Mouse (Mus musculus) erythroblast, embryonic 14.5 days (primary cell): ENCODE results near the gene Gm20517. TPM values are rescaled to one million over a fixed set of nuclear protein-coding genes. Genes with fewer than 3 reads are reported as not detected.

Experiments
- H3K27me3 ChIP-seq: 2 replicates; pipeline ENCODE4 v1.6.1; 2012; ENCODE audit warnings: inconsistent platforms; ENCODE audit not compliant: control insufficient read depth
- H3K36me3 ChIP-seq: 2 replicates; pipeline ENCODE4 v1.6.1; 2012; ENCODE audit warnings: mild to moderate bottlenecking, inconsistent platforms; ENCODE audit not compliant: control insufficient read depth
- H3K4me1 ChIP-seq: 2 replicates; pipeline ENCODE4 v1.6.1; 2012; ENCODE audit warnings: inconsistent platforms; ENCODE audit not compliant: control insufficient read depth
- H3K4me3 ChIP-seq: replicated peaks from 2 replicates; pipeline ENCODE3; 2012; ENCODE audit warnings: moderate library complexity, mild to moderate bottlenecking, inconsistent platforms
- H3K9me3 ChIP-seq: 2 replicates; pipeline ENCODE4 v1.6.1; 2012; ENCODE audit warnings: low read length, inconsistent platforms, mixed read lengths; ENCODE audit not compliant: control insufficient read depth
- GATA1 ChIP-seq: IDR thresholded peaks from 2 replicates; pipeline ENCODE4 v1.6.1; 2012; ENCODE audit warnings: low read length, inconsistent platforms, mixed read lengths
- TAL1 ChIP-seq: IDR thresholded peaks from 3 replicates; pipeline ENCODE4 v1.6.1; 2012; ENCODE audit warnings: low read length, inconsistent platforms, mixed read lengths
- polyA plus RNA-seq: library from polyadenylated mRNA; stranded (reverse); fragments of >175 nt; gene quantifications from 2 replicates; pipeline ENCODE4 v1.2.3, GENCODE M21; 2012

The Gm20517 gene
- polyA plus RNA-seq, 1 experiment = 0.65 TPM

- peaks cover 85% of the 10 kb centered on the region for H3K4me1 ChIP-seq
- H3K36me3 ChIP-seq = peaks cover 4% of the 10 kb centered on the region; the same call in 1 of the 2 replicates
- H3K4me3 ChIP-seq = no peak overlapping the region
- H3K9me3 ChIP-seq = no peaks in the 10 kb centered on the region
- H3K27me3 ChIP-seq = peaks cover 4% of the 10 kb centered on the region; the same call in 1 of the 2 replicates
- TF ChIP-seq GATA1 (no peak), TAL1 (no peak)
Measured at GRCm38 (mm10) chr17:47574028-47574427, 37.4 kb upstream of the Gm20517 start.

- Histone ChIP-seq H3K4me1 (peaks cover 83% of the 10 kb centered on the region), H3K9me3 (no peaks in the 10 kb centered on the region), H3K4me3 (no peak overlapping the region), H3K27me3 (peaks cover 4% of the 10 kb centered on the region; the same call in 1 of the 2 replicates), H3K36me3 (peaks cover 4% of the 10 kb centered on the region; the same call in 1 of the 2 replicates)
- TF ChIP-seq TAL1 (no peak), GATA1 (no peak)
Measured at GRCm38 (mm10) chr17:47574830-47575229, 36.6 kb upstream of the Gm20517 start.

- Histone ChIP-seq H3K4me1 (peaks cover 64% of the 10 kb centered on the region), H3K4me3 (peak overlapping the region; percentile 10), H3K9me3 (no peaks in the 10 kb centered on the region), H3K36me3 (no peaks in the 10 kb centered on the region), H3K27me3 (peaks cover 4% of the 10 kb centered on the region; the same call in 1 of the 2 replicates)
- TF ChIP-seq TAL1 = peak; percentile 71
- peak; percentile 80 for TF ChIP-seq GATA1
Measured at GRCm38 (mm10) chr17:47578655-47579054, 32.7 kb upstream of the Gm20517 start.

GRCm38 (mm10) chr17:47580962-47581361 lies 30.4 kb upstream of the Gm20517 start:
- H3K9me3 ChIP-seq = no peaks in the 10 kb centered on the region
- TF ChIP-seq TAL1 (no peak), GATA1 (no peak)
- peaks cover 2% of the 10 kb centered on the region; the same call in 1 of the 2 replicates for H3K36me3 ChIP-seq
- peaks cover 67% of the 10 kb centered on the region for H3K4me1 ChIP-seq
- H3K4me3 ChIP-seq = no peak overlapping the region
- H3K27me3 ChIP-seq = no peaks in the 10 kb centered on the region

GRCm38 (mm10) chr17:47588517-47588916 lies 22.9 kb upstream of the Gm20517 start:
- H3K9me3 ChIP-seq = no peaks in the 10 kb centered on the region
- H3K4me3 ChIP-seq = no peak overlapping the region
- peaks cover 64% of the 10 kb centered on the region for H3K4me1 ChIP-seq
- no peaks in the 10 kb centered on the region for H3K27me3 ChIP-seq
- TF ChIP-seq GATA1 = no peak
- TF ChIP-seq TAL1 = no peak
- H3K36me3 ChIP-seq = peaks cover 3% of the 10 kb centered on the region; the same call in 1 of the 2 replicates

- H3K4me3 ChIP-seq = no peak overlapping the region
- TF ChIP-seq GATA1 (no peak), TAL1 (no peak)
- H3K4me1 ChIP-seq = peaks cover 52% of the 10 kb centered on the region
- H3K27me3 ChIP-seq = no peaks in the 10 kb centered on the region
- no peaks in the 10 kb centered on the region for H3K9me3 ChIP-seq
- H3K36me3 ChIP-seq = peaks cover 23% of the 10 kb centered on the region
Measured at GRCm38 (mm10) chr17:47591073-47591472, 20.3 kb upstream of the Gm20517 start.

GRCm38 (mm10) chr17:47593215-47593853 lies 18.1 kb upstream of the Gm20517 start:
- TF ChIP-seq GATA1 (no peak), TAL1 (no peak)
- no peaks in the 10 kb centered on the region for H3K27me3 ChIP-seq
- peaks cover 74% of the 10 kb centered on the region for H3K4me1 ChIP-seq
- H3K36me3 ChIP-seq = peaks cover 45% of the 10 kb centered on the region
- peak overlapping the region; percentile 100 for H3K4me3 ChIP-seq
- no peaks in the 10 kb centered on the region for H3K9me3 ChIP-seq

- no peak for TF ChIP-seq TAL1
- no peak for TF ChIP-seq GATA1
- H3K4me1 ChIP-seq = peaks cover 77% of the 10 kb centered on the region
- no peaks in the 10 kb centered on the region for H3K9me3 ChIP-seq
- H3K4me3 ChIP-seq = peak overlapping the region; percentile 100
- H3K36me3 ChIP-seq = peaks cover 50% of the 10 kb centered on the region
- no peaks in the 10 kb centered on the region for H3K27me3 ChIP-seq
Measured at GRCm38 (mm10) chr17:47593854-47594182, 17.6 kb upstream of the Gm20517 start.

GRCm38 (mm10) chr17:47594183-47594968 lies 17.0 kb upstream of the Gm20517 start:
- Histone ChIP-seq H3K4me1 (peaks cover 79% of the 10 kb centered on the region), H3K27me3 (no peaks in the 10 kb centered on the region), H3K9me3 (no peaks in the 10 kb centered on the region), H3K4me3 (peak overlapping the region; percentile 100), H3K36me3 (peaks cover 56% of the 10 kb centered on the region)
- TF ChIP-seq TAL1 (no peak), GATA1 (no peak)
